Mouse (Mus musculus) megakaryocyte, embryonic 14.5 days (primary cell): ENCODE measurements around the gene Vasn. TPM values are rescaled to one million over a fixed set of nuclear protein-coding genes. Genes with fewer than 3 reads are reported as not detected.

Source experiments
- H3K27me3 ChIP-seq: replicated peaks from 2 replicates; pipeline ENCODE3; 2012; ENCODE audit warnings: inconsistent platforms
- H3K36me3 ChIP-seq: replicated peaks from 2 replicates; pipeline ENCODE3; 2012; ENCODE audit warnings: low read length, inconsistent platforms, mixed read lengths
- H3K4me1 ChIP-seq: 2 replicates; pipeline ENCODE4 v1.6.1; 2012; ENCODE audit warnings: inconsistent platforms
- H3K4me3 ChIP-seq: replicated peaks from 2 replicates; pipeline ENCODE3; 2012; ENCODE audit warnings: moderate library complexity, mild to moderate bottlenecking, inconsistent platforms
- H3K9me3 ChIP-seq: 2 replicates; pipeline ENCODE4 v1.6.1; 2012; ENCODE audit warnings: inconsistent platforms
- FLI1 ChIP-seq: IDR thresholded peaks from 2 replicates; pipeline ENCODE4 v1.6.1; 2012; ENCODE audit warnings: low read length, inconsistent platforms, mixed read lengths
- GATA1 ChIP-seq: IDR thresholded peaks from 3 replicates; pipeline ENCODE4 v1.6.1; 2012; ENCODE audit warnings: mixed read lengths, low read length, inconsistent platforms, borderline replicate concordance
- polyA plus RNA-seq: library from polyadenylated mRNA; stranded (reverse); fragments of >175 nt; gene quantifications from 2 replicates; pipeline ENCODE4 v1.2.3, GENCODE M21; 2012; ENCODE audit warnings: low replicate concordance; ENCODE audit not compliant: insufficient read depth

Gene Vasn
- polyA plus RNA-seq, 1 experiment, result not detected

- no peak for TF ChIP-seq FLI1
- no peak for TF ChIP-seq GATA1
- no peaks in the 10 kb centered on the region for H3K9me3 ChIP-seq
- peak within 1 kb of the TSS; percentile 93 for H3K4me3 ChIP-seq
- H3K27me3 ChIP-seq, result no peaks in the 10 kb centered on the region
- peaks cover 61% of the 10 kb centered on the region for H3K36me3 ChIP-seq
- peaks cover 63% of the 10 kb centered on the region for H3K4me1 ChIP-seq
Measured at GRCm38 (mm10) chr16:4624481-4625110, 15.1 kb upstream of the Vasn start, which contains the start of gene Pam16. Pam16 (minus strand) TSS chr16:4624988.

DNA sequence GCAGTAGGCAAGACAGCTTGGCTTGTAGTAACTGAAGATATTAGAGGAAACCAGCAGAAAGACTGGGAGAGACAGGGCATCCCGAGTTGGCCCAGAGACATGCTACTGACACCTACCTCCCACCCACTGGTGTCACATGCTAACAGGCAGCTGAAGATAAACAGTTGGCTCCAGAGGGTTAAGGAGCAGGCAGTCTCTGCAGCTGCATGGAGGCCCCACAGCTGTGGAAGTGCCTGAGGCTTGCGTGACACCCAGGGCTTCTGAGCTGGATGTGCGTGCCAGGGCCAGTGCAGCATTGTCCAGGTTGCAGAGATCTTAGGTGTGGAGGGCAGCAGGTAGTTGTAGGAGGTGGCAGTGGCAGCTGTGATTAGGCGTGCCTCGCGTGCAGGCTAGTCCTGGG, 12.6 kb upstream of the Vasn start:
- TF ChIP-seq GATA1, result no peak
- no peak for TF ChIP-seq FLI1
- Histone ChIP-seq H3K9me3 (no peaks in the 10 kb centered on the region), H3K36me3 (peaks cover 68% of the 10 kb centered on the region), H3K4me3 (no peak overlapping the region), H3K4me1 (peaks cover 50% of the 10 kb centered on the region), H3K27me3 (no peaks in the 10 kb centered on the region)

DNA sequence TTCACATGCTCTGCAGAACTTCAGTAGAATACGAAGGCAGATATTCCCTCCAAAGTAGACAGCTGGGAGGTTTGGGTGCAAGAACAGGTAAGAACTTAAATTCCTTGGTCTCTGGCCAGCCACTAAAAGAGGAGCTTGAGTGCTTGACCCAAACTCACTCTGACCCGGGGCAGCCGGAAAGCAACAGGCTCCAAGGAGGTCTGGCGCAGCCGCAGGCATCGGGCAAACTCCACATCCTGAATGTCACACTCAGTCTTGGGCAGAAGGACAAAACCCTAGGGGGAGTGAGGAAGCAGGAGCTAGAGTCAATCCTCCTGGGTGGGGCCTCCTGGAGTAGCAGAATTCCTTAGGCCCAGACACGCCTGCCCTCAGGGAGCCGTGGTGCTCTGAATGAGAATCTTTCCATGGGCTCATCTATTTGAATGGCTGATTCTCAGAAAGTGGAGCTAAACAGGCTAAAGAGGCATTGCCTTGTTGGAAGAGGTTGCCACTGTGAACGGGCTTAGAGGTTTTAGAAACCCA, 10.8 kb upstream of the Vasn start:
- no peaks in the 10 kb centered on the region for H3K9me3 ChIP-seq
- H3K4me1 ChIP-seq, result peaks cover 32% of the 10 kb centered on the region
- peaks cover 83% of the 10 kb centered on the region for H3K36me3 ChIP-seq
- no peak overlapping the region for H3K4me3 ChIP-seq
- TF ChIP-seq GATA1, result no peak
- TF ChIP-seq FLI1, result no peak
- H3K27me3 ChIP-seq, result no peaks in the 10 kb centered on the region

DNA sequence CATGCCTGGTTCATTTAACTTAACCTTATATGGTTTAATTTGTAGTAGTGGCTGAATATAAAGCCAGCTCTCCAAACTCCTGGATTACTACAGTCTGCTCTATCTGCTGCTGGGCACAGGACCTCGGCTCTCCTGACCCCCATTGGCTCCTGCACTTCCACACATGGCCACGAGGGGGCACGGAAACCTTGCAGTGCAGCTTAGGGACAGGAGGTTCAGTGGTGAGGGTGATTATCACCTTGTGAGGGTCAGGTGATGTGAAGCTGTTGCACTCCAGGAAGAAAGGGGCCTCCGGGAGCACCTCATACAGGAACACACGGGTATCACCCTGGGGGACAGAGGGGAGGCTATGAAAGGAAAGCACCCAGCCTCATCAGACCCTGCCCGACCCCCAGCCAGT, 9.8 kb upstream of the Vasn start:
- H3K4me3 ChIP-seq, result no peak overlapping the region
- H3K4me1 ChIP-seq, result peaks cover 29% of the 10 kb centered on the region
- H3K9me3 ChIP-seq, result no peaks in the 10 kb centered on the region
- H3K27me3 ChIP-seq, result no peaks in the 10 kb centered on the region
- TF ChIP-seq FLI1, result no peak
- no peak for TF ChIP-seq GATA1
- peaks cover 93% of the 10 kb centered on the region for H3K36me3 ChIP-seq

- TF ChIP-seq FLI1 (no peak), GATA1 (no peak)
- Histone ChIP-seq H3K9me3 (no peaks in the 10 kb centered on the region), H3K4me3 (no peak overlapping the region), H3K27me3 (no peaks in the 10 kb centered on the region), H3K4me1 (peaks cover 20% of the 10 kb centered on the region; the same call in 1 of the 2 replicates), H3K36me3 (peaks cover 98% of the 10 kb centered on the region)
Measured at GRCm38 (mm10) chr16:4632050-4632449, 7.7 kb upstream of the Vasn start.

DNA sequence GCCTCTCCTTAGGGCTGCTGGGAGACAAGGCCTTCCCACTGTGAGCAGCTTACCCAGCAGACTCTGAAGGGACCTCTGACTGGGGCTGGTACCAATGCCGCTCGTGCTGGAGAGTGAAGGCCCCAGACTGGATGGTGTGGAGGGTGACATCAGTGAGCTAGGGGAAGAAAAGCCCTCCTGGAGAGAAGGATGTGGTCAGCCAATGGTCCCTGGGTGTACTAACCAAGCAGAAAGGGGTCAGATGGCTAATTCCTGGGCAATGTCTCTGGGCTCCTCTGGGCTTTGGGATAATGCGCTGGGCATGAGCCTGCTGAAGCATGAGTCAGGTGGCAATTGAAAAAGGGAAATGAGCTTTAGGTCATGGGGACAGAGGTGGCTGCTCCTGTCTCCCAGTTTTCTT, 6.1 kb upstream of the Vasn start:
- peaks cover 17% of the 10 kb centered on the region for H3K4me1 ChIP-seq
- peaks cover 3% of the 10 kb centered on the region for H3K27me3 ChIP-seq
- peaks cover 96% of the 10 kb centered on the region for H3K36me3 ChIP-seq
- no peaks in the 10 kb centered on the region for H3K9me3 ChIP-seq
- TF ChIP-seq GATA1, result no peak
- no peak for TF ChIP-seq FLI1
- H3K4me3 ChIP-seq, result no peak overlapping the region

DNA sequence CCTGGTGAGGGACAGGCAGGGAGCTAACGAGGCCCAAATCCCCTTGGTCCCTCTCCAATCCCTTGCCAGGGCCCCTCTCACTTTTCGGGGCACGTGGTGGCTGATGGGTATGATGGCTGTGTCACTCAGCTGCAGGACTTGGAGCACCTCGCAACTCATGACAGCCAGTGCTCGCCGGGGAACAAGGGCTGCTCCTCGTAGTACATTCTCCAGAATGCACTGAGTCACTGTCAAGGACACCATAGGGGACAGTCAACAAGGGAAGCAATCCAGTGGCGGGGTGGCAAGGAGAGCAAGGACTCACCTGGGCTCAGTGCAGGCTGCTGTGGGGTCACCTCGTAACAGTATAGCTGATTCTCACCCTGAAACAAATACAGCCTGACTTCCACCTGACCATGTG, 5.1 kb upstream of the Vasn start:
- Histone ChIP-seq H3K36me3 (peaks cover 95% of the 10 kb centered on the region), H3K27me3 (peaks cover 3% of the 10 kb centered on the region), H3K9me3 (no peaks in the 10 kb centered on the region), H3K4me1 (peaks cover 27% of the 10 kb centered on the region), H3K4me3 (no peak overlapping the region)
- TF ChIP-seq FLI1, result no peak
- no peak for TF ChIP-seq GATA1

- TF ChIP-seq GATA1 (no peak), FLI1 (no peak)
- Histone ChIP-seq H3K27me3 (peaks cover 3% of the 10 kb centered on the region), H3K36me3 (peaks cover 94% of the 10 kb centered on the region), H3K9me3 (no peaks in the 10 kb centered on the region), H3K4me1 (peaks cover 29% of the 10 kb centered on the region), H3K4me3 (no peak overlapping the region)
Measured at GRCm38 (mm10) chr16:4635760-4636159, 4.0 kb upstream of the Vasn start.

GRCm38 (mm10) chr16:4638891-4639390, 800 bp upstream of the Vasn start:
- Histone ChIP-seq H3K36me3 (peaks cover 89% of the 10 kb centered on the region), H3K4me3 (no peak overlapping the region), H3K27me3 (peaks cover 5% of the 10 kb centered on the region), H3K9me3 (no peaks in the 10 kb centered on the region), H3K4me1 (peaks cover 53% of the 10 kb centered on the region)
- no peak for TF ChIP-seq GATA1
- TF ChIP-seq FLI1, result no peak

DNA sequence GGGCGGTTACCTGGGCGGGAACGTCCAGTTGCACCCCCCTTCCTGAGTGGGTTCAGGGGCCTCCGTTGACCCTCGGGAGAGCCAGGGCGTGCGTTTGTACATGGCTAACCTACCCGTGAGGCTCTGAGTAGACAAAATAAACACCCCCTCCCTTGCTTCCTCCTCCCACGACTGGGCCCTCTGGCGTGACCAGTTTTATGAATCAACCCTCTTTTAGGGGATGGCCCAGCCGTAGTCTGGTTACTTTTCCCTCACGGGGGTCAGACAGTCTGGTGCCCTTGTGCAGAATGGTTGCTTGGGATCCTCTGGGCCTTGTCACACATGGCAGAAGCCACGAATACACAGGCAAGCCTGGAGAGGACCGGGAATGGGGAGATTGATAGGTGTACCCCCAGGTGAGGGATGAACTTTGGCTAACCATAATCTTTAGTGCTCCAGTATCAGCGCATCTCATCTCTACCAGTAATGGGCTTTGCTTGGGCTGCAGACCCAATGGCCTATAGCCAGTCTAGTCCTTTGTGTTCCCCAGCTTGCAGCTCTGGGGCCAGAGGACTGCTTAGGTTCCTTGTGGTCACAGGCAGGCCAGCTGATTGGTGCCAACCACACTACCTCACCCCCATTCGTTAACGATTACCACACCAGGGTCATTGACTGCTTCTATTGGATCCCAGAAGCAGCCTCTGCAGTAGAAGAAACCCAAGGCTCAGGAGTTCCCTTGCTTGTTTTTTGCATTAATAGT, 695 bp downstream of the Vasn start:
- H3K36me3 ChIP-seq, result peaks cover 87% of the 10 kb centered on the region
- H3K4me1 ChIP-seq, result peaks cover 66% of the 10 kb centered on the region
- TF ChIP-seq GATA1, result no peak
- TF ChIP-seq FLI1, result no peak
- H3K27me3 ChIP-seq, result peaks cover 6% of the 10 kb centered on the region
- H3K4me3 ChIP-seq, result peak overlapping the region; percentile 87
- no peaks in the 10 kb centered on the region for H3K9me3 ChIP-seq
